Mouse (Mus musculus) heart, adult 2 months (tissue): ENCODE results near the gene Dyrk1b. TPM values are rescaled to one million over a fixed set of nuclear protein-coding genes. Genes with fewer than 3 reads are reported as not detected.
A peak's percentile ranks its signal among the peaks of the same experiment; 100 is the strongest.

Experiments
- DNase-seq, 2 experiments: peaks; one replicate each; pipeline ENCODE4 v3.0.0; 2021
- H3K27ac ChIP-seq: fragments of 200-600 bp; 2 replicates; pipeline ENCODE4 v1.8.1; 2022
- H3K27me3 ChIP-seq: fragments of 200-500 bp; 2 replicates; pipeline ENCODE4 v1.6.1; 2012; ENCODE audit warnings: mild to moderate bottlenecking, low read length, inconsistent platforms, mixed read lengths; ENCODE audit not compliant: control insufficient read depth, insufficient read depth
- H3K36me3 ChIP-seq: fragments of 200-500 bp; 2 replicates; pipeline ENCODE4 v1.6.1; 2012; ENCODE audit warnings: low read length, inconsistent platforms; ENCODE audit not compliant: control insufficient read depth, insufficient read depth
- H3K4me1 ChIP-seq: fragments of 200-500 bp; 2 replicates; pipeline ENCODE4 v1.6.1; 2011; ENCODE audit warnings: low read length; ENCODE audit not compliant: control insufficient read depth, insufficient read depth
- H3K4me3 ChIP-seq: fragments of 200-600 bp; 2 replicates; pipeline ENCODE4 v1.8.1; 2022
- H3K79me2 ChIP-seq: fragments of 200-500 bp; replicated peaks from 2 replicates; pipeline ENCODE4 v1.6.1; 2012; ENCODE audit warnings: mild to moderate bottlenecking, inconsistent platforms, low read length, moderate library complexity, mixed read lengths; ENCODE audit not compliant: control insufficient read depth, insufficient read depth
- H3K9ac ChIP-seq: fragments of 200-500 bp; 2 replicates; pipeline ENCODE4 v1.6.1; 2012; ENCODE audit warnings: low read depth, mild to moderate bottlenecking, control low read depth, inconsistent platforms, low read length, mixed read lengths
- CTCF ChIP-seq: fragments of 200-600 bp; IDR thresholded peaks from 2 replicates; pipeline ENCODE4 v1.8.1; 2022; ENCODE audit warnings: antibody characterized with exemption, mild to moderate bottlenecking, moderate library complexity
- EP300 ChIP-seq: fragments of 200-500 bp; IDR thresholded peaks from 2 replicates; pipeline ENCODE4 v1.6.1; 2011; ENCODE audit warnings: low read depth, low read length, control low read depth; ENCODE audit not compliant: insufficient read depth
- POLR2A ChIP-seq: fragments of 200-500 bp; IDR thresholded peaks from 2 replicates; pipeline ENCODE4 v1.6.1; 2011; ENCODE audit warnings: mild to moderate bottlenecking, low read depth, low read length, control low read depth; ENCODE audit not compliant: insufficient read depth
- WGBS: fragments of 180-500 bp; shearing (Covaris S2); methylation state at CpG from one replicate; pipeline ENCODE4 v1.1.7; 2018; 5-methylcytosine and 5-hydroxymethylcytosine counted together
- intact Hi-C: fragments of 180-260 bp; cut with DNase I; formaldehyde crosslinking; loops from one replicate; pipeline ENCODE4 v1.15.1; 2025
- polyA plus RNA-seq: library from polyadenylated mRNA; depleted of rRNA; stranded (reverse); fragments of >200 nt; gene quantifications from 2 replicates; pipeline ENCODE4 v1.2.3, GENCODE M21; 2012
- total RNA-seq, 2 experiments: library from RNA; stranded (reverse); gene quantifications; 2 replicates each; pipeline ENCODE4 v1.2.3; 2021

Dyrk1b gene
- total and polyA plus RNA-seq, 3 experiments: 28.0 to 30.1 (median 28.3) TPM

GRCm38 (mm10) chr7:28169489-28170422 lies 9.5 kb upstream of the Dyrk1b start, which contains the start of gene Fbl:
Fbl (plus strand) TSS chr7:28169710.
- Histone ChIP-seq H3K79me2 (no peaks in the 10 kb centered on the region; the same call in 1 of the 2 replicates), H3K4me1 (peaks cover 2% of the 10 kb centered on the region; the same call in 1 of the 2 replicates), H3K4me3 (peak within 1 kb of the TSS; percentile 77), H3K9ac (peak within 1 kb of the TSS; percentile 62), H3K27ac (peak within 1 kb of the TSS; percentile 75), H3K36me3 (no peaks in the 10 kb centered on the region), H3K27me3 (no peaks in the 10 kb centered on the region)
- TF ChIP-seq EP300 (no peak), POLR2A (peak; percentile 87)
- intact Hi-C loops: loop anchor here (5.0 kb wide), 2 partner anchors 43 to 117 kb away; partner anchors contain the start of gene Psmc4
- DNase-seq: peak; percentile 93
- WGBS: under 1% methylated on average over 80 of the region's 80 CpGs

DNA sequence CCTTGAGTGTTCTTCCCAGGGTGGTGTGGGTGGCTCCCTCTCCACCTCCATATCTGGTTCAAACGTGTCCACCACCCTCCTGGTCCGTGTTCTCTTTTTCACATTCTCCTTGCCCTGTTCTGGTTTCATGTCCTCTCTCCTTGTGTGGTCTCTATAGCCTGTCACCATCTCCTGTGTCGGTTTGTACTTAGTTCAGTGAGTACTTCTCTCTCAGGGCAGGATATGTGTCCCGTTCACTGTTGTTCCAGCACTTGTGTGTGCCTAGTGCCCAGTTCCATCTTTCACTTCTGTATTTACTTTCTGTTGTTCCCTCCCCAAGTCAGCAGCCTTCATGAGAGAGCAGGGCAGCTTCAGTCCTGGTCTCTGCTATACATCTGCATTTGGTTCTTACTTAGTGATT lies 3.9 kb upstream of the Dyrk1b start:
- 77% methylated on average over 4 of the region's 4 CpGs for WGBS
- H3K36me3 ChIP-seq: no peaks in the 10 kb centered on the region
- H3K4me3 ChIP-seq: no peak overlapping the region
- H3K4me1 ChIP-seq: peaks cover 4% of the 10 kb centered on the region; the same call in 1 of the 2 replicates
- TF ChIP-seq EP300: no peak
- no peak for TF ChIP-seq POLR2A
- no peak for TF ChIP-seq CTCF
- intact Hi-C loops: no loop called here
- H3K9ac ChIP-seq: no peak overlapping the region
- peaks cover 3% of the 10 kb centered on the region for H3K79me2 ChIP-seq
- H3K27me3 ChIP-seq: no peaks in the 10 kb centered on the region
- no peak for DNase-seq
- H3K27ac ChIP-seq: no peak overlapping the region

GRCm38 (mm10) chr7:28179741-28180377 lies 590 bp downstream of the Dyrk1b start:
- Histone ChIP-seq H3K4me1 (peaks cover 2% of the 10 kb centered on the region; the same call in 1 of the 2 replicates), H3K27ac (peak overlapping the region; percentile 95), H3K79me2 (peaks cover 3% of the 10 kb centered on the region), H3K36me3 (no peaks in the 10 kb centered on the region), H3K9ac (peak overlapping the region; percentile 98), H3K27me3 (no peaks in the 10 kb centered on the region), H3K4me3 (peak overlapping the region; percentile 93)
- intact Hi-C loops: loop anchor here (2.0 kb wide), 1 partner anchor 27 kb away; no protein-coding TSS in a partner anchor
- peak; percentile 93 to 97 for DNase-seq
- WGBS: under 1% methylated on average over 46 of the region's 56 CpGs
- no peak for TF ChIP-seq CTCF
- 0 out of 2 replicates have a peak, but pooled peaks have one; percentile 12 for TF ChIP-seq EP300
- no peak for TF ChIP-seq POLR2A

DNA sequence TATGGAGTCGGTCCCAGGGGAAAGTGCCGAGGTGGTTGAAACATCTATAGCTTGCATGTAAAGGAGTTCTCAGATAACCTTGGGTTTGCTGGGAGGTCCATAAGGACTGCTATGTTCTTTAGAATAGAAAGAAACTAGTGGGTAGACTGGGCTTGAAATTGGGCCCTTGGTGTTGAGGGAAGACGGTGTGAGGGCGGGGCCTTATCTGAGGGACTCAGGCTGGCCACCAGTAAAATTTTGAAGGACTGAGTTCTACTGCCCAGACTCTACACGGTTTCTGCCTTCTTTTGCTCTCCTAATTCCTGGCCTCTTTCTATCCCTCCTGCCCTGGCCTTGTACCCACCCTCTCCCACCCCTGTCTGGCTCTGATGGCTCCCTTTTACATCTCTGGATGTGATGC lies 1.6 kb downstream of the Dyrk1b start:
- no peaks in the 10 kb centered on the region for H3K36me3 ChIP-seq
- 55% methylated on average over 5 of the region's 5 CpGs for WGBS
- no peak overlapping the region for H3K9ac ChIP-seq
- H3K79me2 ChIP-seq: peaks cover 3% of the 10 kb centered on the region; the same call in 1 of the 2 replicates
- intact Hi-C loops: loop anchor here (2.0 kb wide), 1 partner anchor 26 kb away; no protein-coding TSS in a partner anchor
- no peak overlapping the region; the same call in 1 of the 2 replicates for H3K27ac ChIP-seq
- H3K27me3 ChIP-seq: no peaks in the 10 kb centered on the region
- H3K4me3 ChIP-seq: peak overlapping the region; percentile 93; the same call in 1 of the 2 replicates
- H3K4me1 ChIP-seq: peaks cover 2% of the 10 kb centered on the region; the same call in 1 of the 2 replicates
- TF ChIP-seq POLR2A (no peak), CTCF (no peak), EP300 (no peak)
- no peak for DNase-seq

- Histone ChIP-seq H3K36me3 (no peaks in the 10 kb centered on the region), H3K27ac (no peak overlapping the region), H3K27me3 (no peaks in the 10 kb centered on the region), H3K79me2 (peaks cover 3% of the 10 kb centered on the region; the same call in 1 of the 2 replicates), H3K4me3 (no peak overlapping the region), H3K9ac (no peak overlapping the region), H3K4me1 (peaks cover 2% of the 10 kb centered on the region; the same call in 1 of the 2 replicates)
- WGBS: 94% methylated on average over 12 of the region's 12 CpGs
- DNase-seq: no peak
- TF ChIP-seq POLR2A (no peak), EP300 (no peak), CTCF (no peak)
- intact Hi-C loops: loop anchor here (2.0 kb wide), 1 partner anchor 25 kb away; no protein-coding TSS in a partner anchor
Measured at GRCm38 (mm10) chr7:28181376-28181775, 2.1 kb downstream of the Dyrk1b start.
